Mouse (Mus musculus) lung, embryonic 16.5 days (tissue): ENCODE data around the gene Klhdc7b. TPM values are rescaled to one million over a fixed set of nuclear protein-coding genes. Genes with fewer than 3 reads are reported as not detected.

Experiments used
- ATAC-seq: fragments of 200-750 bp; cut with Nextera tagmentation; 2 replicates; pipeline ENCODE4 v1.8.0; 2017; ENCODE audit warnings: low read depth, mild to moderate bottlenecking, moderate library complexity
- H3K27ac ChIP-seq: fragments of 300-500 bp; sonication (generic); 2 replicates; pipeline ENCODE4 v1.5.1; 2014; ENCODE audit warnings: mild to moderate bottlenecking, control low read depth, low read length
- H3K27me3 ChIP-seq: fragments of 300-500 bp; sonication (generic); 2 replicates; pipeline ENCODE4 v1.6.1; 2014; ENCODE audit warnings: low read depth, low read length, mixed read lengths; ENCODE audit not compliant: control insufficient read depth, insufficient read depth
- H3K36me3 ChIP-seq: fragments of 300-500 bp; sonication (generic); 2 replicates; pipeline ENCODE4 v1.6.1; 2014; ENCODE audit warnings: low read length; ENCODE audit not compliant: control insufficient read depth, insufficient read depth
- H3K4me1 ChIP-seq: fragments of 300-500 bp; sonication (generic); replicated peaks from 2 replicates; pipeline ENCODE4 v1.6.1; 2014; ENCODE audit warnings: low read length, mixed read lengths; ENCODE audit not compliant: control insufficient read depth, insufficient read depth
- H3K4me2 ChIP-seq: fragments of 300-500 bp; sonication (generic); 2 replicates; pipeline ENCODE4 v1.6.1; 2014; ENCODE audit warnings: low read depth, low read length, control low read depth
- H3K4me3 ChIP-seq: fragments of 300-500 bp; sonication (generic); 2 replicates; pipeline ENCODE4 v1.5.1; 2014; ENCODE audit warnings: mild to moderate bottlenecking, low read length, control low read depth
- H3K9ac ChIP-seq: fragments of 300-500 bp; sonication (generic); 2 replicates; pipeline ENCODE4 v1.6.1; 2014; ENCODE audit warnings: low read length, control low read depth
- H3K9me3 ChIP-seq: fragments of 300-500 bp; sonication (generic); 2 replicates; pipeline ENCODE4 v1.6.1; 2016; ENCODE audit warnings: low read length; ENCODE audit not compliant: control insufficient read depth
- WGBS: fragments of 180-500 bp; shearing (Covaris S2); extraction: QIAGEN DNeasy Blood & Tissue Kit; methylation state at CpG from one replicate; pipeline ENCODE4 v1.1.7; 2014; 5-methylcytosine and 5-hydroxymethylcytosine counted together
- polyA plus RNA-seq: library from polyadenylated mRNA; unstranded; fragments of >200 nt; fragmentation: Nextera tagmentation; extraction: Ambion mirVana; gene quantifications from 2 replicates; pipeline ENCODE4 v1.2.1, GENCODE M21; 2015

Klhdc7b gene
- polyA plus RNA-seq, 1 experiment from 2014 or later: 0.04 TPM

GRCm38 (mm10) chr15:89373027-89373761, 11.5 kb upstream of the Klhdc7b start:
- 1% methylated on average over 35 of the region's 35 CpGs for WGBS
- H3K27me3 ChIP-seq: peaks cover 22% of the 10 kb centered on the region
- H3K4me3 ChIP-seq: peak overlapping the region; percentile 81
- H3K27ac ChIP-seq: peak overlapping the region; percentile 97
- H3K36me3 ChIP-seq: peaks cover 36% of the 10 kb centered on the region
- H3K4me2 ChIP-seq: peak overlapping the region; percentile 94
- H3K9ac ChIP-seq: peak overlapping the region; percentile 91
- ATAC-seq: peak; percentile 90
- no peaks in the 10 kb centered on the region for H3K9me3 ChIP-seq
- H3K4me1 ChIP-seq: peaks cover 16% of the 10 kb centered on the region

GRCm38 (mm10) chr15:89373762-89374248, 10.9 kb upstream of the Klhdc7b start, which contains the start of gene Sco2:
Gene Sco2 (minus strand): TSS chr15:89373846.
- WGBS: under 1% methylated on average over 42 of the region's 42 CpGs
- Histone ChIP-seq H3K36me3 (peaks cover 31% of the 10 kb centered on the region), H3K27ac (peak within 1 kb of the TSS; percentile 97), H3K4me3 (peak within 1 kb of the TSS; percentile 81), H3K4me1 (peaks cover 22% of the 10 kb centered on the region), H3K4me2 (peak within 1 kb of the TSS; percentile 94), H3K9me3 (no peaks in the 10 kb centered on the region), H3K27me3 (peaks cover 28% of the 10 kb centered on the region), H3K9ac (peak within 1 kb of the TSS; percentile 91)
- peak; percentile 85 for ATAC-seq

- peaks cover 28% of the 10 kb centered on the region for H3K36me3 ChIP-seq
- ATAC-seq: no peak
- H3K9ac ChIP-seq: peak overlapping the region; percentile 91
- H3K27me3 ChIP-seq: peaks cover 33% of the 10 kb centered on the region
- no peaks in the 10 kb centered on the region for H3K9me3 ChIP-seq
- peaks cover 25% of the 10 kb centered on the region for H3K4me1 ChIP-seq
- peak overlapping the region; percentile 81 for H3K4me3 ChIP-seq
- 53% methylated on average over 9 of the region's 9 CpGs for WGBS
- H3K4me2 ChIP-seq: peak overlapping the region; percentile 94
- H3K27ac ChIP-seq: peak overlapping the region; percentile 97
Measured at GRCm38 (mm10) chr15:89374340-89374739, 10.4 kb upstream of the Klhdc7b start.

GRCm38 (mm10) chr15:89374801-89375534, 9.7 kb upstream of the Klhdc7b start:
- Histone ChIP-seq H3K27ac (no peak overlapping the region), H3K36me3 (peaks cover 21% of the 10 kb centered on the region), H3K4me2 (no peak overlapping the region), H3K4me1 (peaks cover 27% of the 10 kb centered on the region), H3K9ac (no peak overlapping the region), H3K9me3 (no peaks in the 10 kb centered on the region), H3K27me3 (peaks cover 37% of the 10 kb centered on the region), H3K4me3 (no peak overlapping the region)
- WGBS: 90% methylated on average over 17 of the region's 17 CpGs
- no peak for ATAC-seq

GRCm38 (mm10) chr15:89376040-89376439, 8.7 kb upstream of the Klhdc7b start:
- Histone ChIP-seq H3K4me3 (no peak overlapping the region), H3K27me3 (peaks cover 41% of the 10 kb centered on the region), H3K4me1 (peaks cover 27% of the 10 kb centered on the region), H3K9ac (no peak overlapping the region), H3K9me3 (no peaks in the 10 kb centered on the region), H3K4me2 (no peak overlapping the region), H3K27ac (no peak overlapping the region), H3K36me3 (peaks cover 13% of the 10 kb centered on the region)
- 66% methylated on average over 7 of the region's 7 CpGs for WGBS
- no peak for ATAC-seq

GRCm38 (mm10) chr15:89376957-89377356, 7.8 kb upstream of the Klhdc7b start, which contains the start of gene Tymp:
Gene Tymp (minus strand): TSS chr15:89377039.
- H3K27ac ChIP-seq: no peak within 1 kb of the TSS
- H3K4me2 ChIP-seq: no peak within 1 kb of the TSS
- H3K4me3 ChIP-seq: no peak within 1 kb of the TSS; the same call in 1 of the 2 replicates
- peaks cover 5% of the 10 kb centered on the region for H3K36me3 ChIP-seq
- 26% methylated on average over 16 of the region's 16 CpGs for WGBS
- peaks cover 41% of the 10 kb centered on the region for H3K27me3 ChIP-seq
- ATAC-seq: no peak
- H3K9me3 ChIP-seq: no peaks in the 10 kb centered on the region
- peaks cover 27% of the 10 kb centered on the region for H3K4me1 ChIP-seq
- H3K9ac ChIP-seq: no peak within 1 kb of the TSS

GRCm38 (mm10) chr15:89377362-89377761, 7.4 kb upstream of the Klhdc7b start:
- no peak for ATAC-seq
- 5% methylated on average over 18 of the region's 18 CpGs for WGBS
- Histone ChIP-seq H3K27ac (no peak overlapping the region), H3K36me3 (0 out of 2 replicates have a peak, but pooled peaks cover 2% of the 10 kb centered on the region), H3K4me2 (no peak overlapping the region), H3K4me3 (no peak overlapping the region; the same call in 1 of the 2 replicates), H3K9ac (no peak overlapping the region), H3K27me3 (peaks cover 41% of the 10 kb centered on the region), H3K9me3 (no peaks in the 10 kb centered on the region), H3K4me1 (peaks cover 27% of the 10 kb centered on the region)

GRCm38 (mm10) chr15:89377938-89378828, 6.5 kb upstream of the Klhdc7b start:
- peaks cover 41% of the 10 kb centered on the region for H3K27me3 ChIP-seq
- H3K9me3 ChIP-seq: no peaks in the 10 kb centered on the region
- ATAC-seq: no peak
- H3K9ac ChIP-seq: peak overlapping the region; percentile 53
- no peak overlapping the region for H3K27ac ChIP-seq
- peaks cover 20% of the 10 kb centered on the region for H3K4me1 ChIP-seq
- peak overlapping the region; percentile 72 for H3K4me2 ChIP-seq
- H3K4me3 ChIP-seq: peak overlapping the region; percentile 47
- H3K36me3 ChIP-seq: no peaks in the 10 kb centered on the region
- 10% methylated on average over 46 of the region's 46 CpGs for WGBS
